Comparison of ENCODE assay signal across 21 mouse cellular contexts in genomic region chr2:92989593-92989992, GRCm38 (mm10).
"Had no signal": no experiment of that assay in that cellular context is flagged by ENCODE, and none has a peak within 500 bp of the region (broad histone marks: within the 10 kb centered on the region; RNA-seq: fewer than 3 reads in every experiment).

No protein-coding gene starts in this region.

- H3K9me3 ChIP-seq: limb, embryonic 12.5 days; liver, embryonic 12.5 days; liver, embryonic 15.5 days; midbrain, embryonic 10.5 days; midbrain, embryonic 13.5 days; neural tube, embryonic 13.5 days had no signal

- H3K27ac ChIP-seq: liver, embryonic 12.5 days; liver, embryonic 15.5 days; midbrain, embryonic 13.5 days; neural tube, embryonic 13.5 days had no signal

- H3K9ac ChIP-seq: liver, embryonic 12.5 days; liver, embryonic 15.5 days; midbrain, embryonic 13.5 days; neural tube, embryonic 13.5 days had no signal

- H3K4me2 ChIP-seq: limb, embryonic 12.5 days; liver, embryonic 12.5 days; liver, embryonic 15.5 days; midbrain, embryonic 13.5 days; neural tube, embryonic 13.5 days had no signal

- H3K4me3 ChIP-seq: layer of hippocampus, adult 2 months; limb, embryonic 12.5 days; liver, embryonic 12.5 days; liver, embryonic 15.5 days; midbrain, embryonic 10.5 days; midbrain, embryonic 13.5 days; myocyte; neural tube, embryonic 13.5 days had no signal

- ATAC-seq: intestine, postnatal 0 days; liver, embryonic 12.5 days; midbrain, embryonic 13.5 days; midbrain, embryonic 16.5 days had no signal

- H3K27me3 ChIP-seq: limb, embryonic 12.5 days; liver, embryonic 12.5 days; liver, embryonic 15.5 days; midbrain, embryonic 13.5 days; neural tube, embryonic 13.5 days had no signal

- DNase-seq: kidney, adult 2 months; kidney, postnatal 25 days; layer of hippocampus, adult 9-11 months; liver; lung, adult 18-20 months; lung, postnatal 4 days; retina, postnatal 1 day; right cerebral cortex, postnatal 25 days; spleen, adult 18-20 months; thymus, adult 2 months; thymus, postnatal 14 days had no signal
